Comparison of ENCODE assay signal across 8 mouse cellular contexts in genomic region chr11:69672211-69672706, GRCm38 (mm10). TPM values are rescaled to one million over a fixed set of nuclear protein-coding genes. Genes with fewer than 3 reads are reported as not detected.
A peak's percentile ranks its signal among the peaks of the same experiment; 100 is the strongest.
DNase-seq lines count a peak whose midpoint lies in the region; ATAC-seq and TF ChIP-seq lines count a peak whose summit lies in the region.

Gene Eif4a1 (minus strand): TSS chr11:69672423.

- WGBS in forebrain, embryonic 10.5 days: under 1% methylated on average over 36 of the region's 36 CpGs
- WGBS in heart, embryonic 15.5 days: under 1% methylated on average over 36 of the region's 36 CpGs
- WGBS in liver, embryonic 14.5 days (ENCODE audit: insufficient replicate concordance): under 1% methylated on average over 36 of the region's 36 CpGs
- 0% methylated on average over 36 of the region's 36 CpGs for WGBS in neural tube, embryonic 11.5 days
- 1% methylated on average over 36 of the region's 36 CpGs for WGBS in stomach, postnatal 0 days

- H3K9me3 ChIP-seq in forebrain, embryonic 10.5 days: no peaks in the 10 kb centered on the region
- no peaks in the 10 kb centered on the region for H3K9me3 ChIP-seq in heart, embryonic 15.5 days (replicated peaks)
- H3K9me3 ChIP-seq in liver, embryonic 14.5 days (ENCODE audit: control insufficient read depth, low read length): no peaks in the 10 kb centered on the region
- H3K9me3 ChIP-seq in neural tube, embryonic 11.5 days (ENCODE audit: control insufficient read depth, low read length): no peaks in the 10 kb centered on the region
- no peaks in the 10 kb centered on the region for H3K9me3 ChIP-seq in stomach, postnatal 0 days (ENCODE audit: control insufficient read depth, low read length)

- H3K27ac ChIP-seq in forebrain, embryonic 10.5 days: peak within 1 kb of the TSS; percentile 99
- H3K27ac ChIP-seq in heart, embryonic 15.5 days: peak within 1 kb of the TSS; percentile 95
- peak within 1 kb of the TSS; percentile 97 for H3K27ac ChIP-seq in liver, embryonic 14.5 days
- H3K27ac ChIP-seq in neural tube, embryonic 11.5 days (ENCODE audit: low read depth, low read length): peak within 1 kb of the TSS; percentile 96
- H3K27ac ChIP-seq in stomach, postnatal 0 days (replicated peaks): peak within 1 kb of the TSS; percentile 99

- peak; percentile 98 for DNase-seq in CD8-positive naive resting alpha-beta T cell, adult 2 months (ENCODE audit: low read depth in 2 of 2, low spot score in 2 of 2)
- peak; percentile 100 for DNase-seq in c-Kit-positive CD71-negative TER-119-negative erythroid progenitor cells, embryonic 14.5 days (ENCODE audit: low read depth)
- peak; percentile 100 for DNase-seq in forebrain, embryonic 10.5 days (ENCODE audit: extremely low spot score, low spot score)
- peak; percentile 100 for DNase-seq in kidney, postnatal 25 days
- peak; percentile 100 for DNase-seq in liver, embryonic 14.5 days (ENCODE audit: low read depth in 3 of 3, low spot score in 3 of 3)
- DNase-seq in neural tube, embryonic 11.5 days (ENCODE audit: low spot score): peak; percentile 100
- peak; percentile 100 for DNase-seq in stomach, postnatal 0 days (ENCODE audit: low spot score)

- TF ChIP-seq CTCF in liver, embryonic 14.5 days (IDR thresholded peaks at IDR 0.05; ENCODE audit: low read depth): 0 out of 2 replicates have a peak, but pooled peaks have one; percentile 27
- TF ChIP-seq CTCF in stomach, postnatal 0 days (IDR thresholded peaks at IDR 0.05; ENCODE audit: low read depth): no peak

- H3K9ac ChIP-seq in heart, embryonic 15.5 days: peak within 1 kb of the TSS; percentile 99
- H3K9ac ChIP-seq in liver, embryonic 14.5 days (replicated peaks): peak within 1 kb of the TSS; percentile 99
- H3K9ac ChIP-seq in neural tube, embryonic 11.5 days (ENCODE audit: low read length): peak within 1 kb of the TSS; percentile 99
- peak within 1 kb of the TSS; percentile 100 for H3K9ac ChIP-seq in stomach, postnatal 0 days (ENCODE audit: low read length)

- no peak for TF ChIP-seq EP300 in liver, embryonic 14.5 days (IDR thresholded peaks at IDR 0.05; ENCODE audit: low read depth)
- TF ChIP-seq EP300 in stomach, postnatal 0 days (optimal IDR thresholded peaks at IDR 0.05): peak; percentile 48

- peaks cover 91% of the 10 kb centered on the region for H3K36me3 ChIP-seq in forebrain, embryonic 10.5 days (replicated peaks)
- H3K36me3 ChIP-seq in heart, embryonic 15.5 days: peaks cover 75% of the 10 kb centered on the region
- peaks cover 63% of the 10 kb centered on the region for H3K36me3 ChIP-seq in liver, embryonic 14.5 days (replicated peaks; ENCODE audit: control insufficient read depth, insufficient read depth, low read depth)
- peaks cover 29% of the 10 kb centered on the region for H3K36me3 ChIP-seq in neural tube, embryonic 11.5 days (ENCODE audit: control insufficient read depth, insufficient read depth, low read length)
- peaks cover 28% of the 10 kb centered on the region for H3K36me3 ChIP-seq in stomach, postnatal 0 days (ENCODE audit: control insufficient read depth, insufficient read depth, low read length)

- H3K4me2 ChIP-seq in heart, embryonic 15.5 days: peak within 1 kb of the TSS; percentile 74
- peak within 1 kb of the TSS; percentile 97 for H3K4me2 ChIP-seq in liver, embryonic 14.5 days (ENCODE audit: low read depth)
- H3K4me2 ChIP-seq in neural tube, embryonic 11.5 days (ENCODE audit: low read depth): peak within 1 kb of the TSS; percentile 86
- H3K4me2 ChIP-seq in stomach, postnatal 0 days (replicated peaks; ENCODE audit: low read depth): peak within 1 kb of the TSS; percentile 88

- H3K27me3 ChIP-seq in forebrain, embryonic 10.5 days (ENCODE audit: poor library complexity, severe bottlenecking): no peaks in the 10 kb centered on the region
- no peaks in the 10 kb centered on the region for H3K27me3 ChIP-seq in heart, embryonic 15.5 days
- no peaks in the 10 kb centered on the region for H3K27me3 ChIP-seq in liver, embryonic 14.5 days (ENCODE audit: control insufficient read depth, insufficient read depth, low read length)
- no peaks in the 10 kb centered on the region for H3K27me3 ChIP-seq in neural tube, embryonic 11.5 days (ENCODE audit: control insufficient read depth, insufficient read depth, low read length)
- no peaks in the 10 kb centered on the region for H3K27me3 ChIP-seq in stomach, postnatal 0 days (ENCODE audit: control insufficient read depth, insufficient read depth, low read length)

- H3K4me3 ChIP-seq in forebrain, embryonic 10.5 days: peak within 1 kb of the TSS; percentile 100
- peak within 1 kb of the TSS; percentile 84 for H3K4me3 ChIP-seq in heart, embryonic 15.5 days
- peak within 1 kb of the TSS; percentile 77 to 94 for H3K4me3 ChIP-seq in liver, embryonic 14.5 days (ENCODE audit: insufficient read depth in 1 of 2, low read depth in 2 of 2, low read length in 2 of 2)
- peak within 1 kb of the TSS; percentile 97 for H3K4me3 ChIP-seq in neural tube, embryonic 11.5 days (ENCODE audit: low read depth, low read length)
- H3K4me3 ChIP-seq in stomach, postnatal 0 days (ENCODE audit: low read depth, low read length): peak within 1 kb of the TSS; percentile 99

- peak; percentile 95 for ATAC-seq in heart, embryonic 15.5 days (replicated peaks; ENCODE audit: insufficient number of reproducible peaks, insufficient read depth, low FRiP score, low read depth)
- ATAC-seq in liver, embryonic 14.5 days (ENCODE audit: insufficient read depth): peak; percentile 95
- peak; percentile 96 for ATAC-seq in neural tube, embryonic 11.5 days (ENCODE audit: insufficient read depth, low FRiP score, low TSS enrichment)
- peak; percentile 96 for ATAC-seq in stomach, postnatal 0 days (ENCODE audit: low FRiP score, low TSS enrichment)

- peaks cover 40% of the 10 kb centered on the region for H3K4me1 ChIP-seq in forebrain, embryonic 10.5 days
- peaks cover 23% of the 10 kb centered on the region for H3K4me1 ChIP-seq in heart, embryonic 15.5 days (replicated peaks)
- peaks cover 13 to 17% of the 10 kb centered on the region in 2 experiments for H3K4me1 ChIP-seq in liver, embryonic 14.5 days (replicated peaks; ENCODE audit: control insufficient read depth in 2 of 2, insufficient read depth in 2 of 2, low read length in 1 of 2)
- H3K4me1 ChIP-seq in neural tube, embryonic 11.5 days (ENCODE audit: control insufficient read depth, insufficient read depth, low read length): peaks cover 16% of the 10 kb centered on the region
- H3K4me1 ChIP-seq in stomach, postnatal 0 days (replicated peaks; ENCODE audit: control insufficient read depth, insufficient read depth): no peaks in the 10 kb centered on the region; the same call in 1 of the 2 replicates

RNA-seq across cellular contexts. Expression of gene Eif4a1, which starts in this region (rescaled TPM):
- polyA plus RNA-seq in forebrain, embryonic 10.5 days (2016; fragmentation: Nextera tagmentation; extraction: Ambion mirVana): 725 and 747 TPM in 2 replicates
- 310 and 340 TPM in 2 replicates for polyA plus RNA-seq in heart, embryonic 15.5 days (2015; fragmentation: Nextera tagmentation; extraction: Ambion mirVana)
- polyA plus RNA-seq in liver, embryonic 14.5 days (2012; rRNA removed): 312 and 420 TPM in 2 replicates
- polyA plus RNA-seq in liver, embryonic 14.5 days (2014; fragmentation: Nextera tagmentation; extraction: Ambion mirVana): 316 TPM in 2 replicates
- polyA plus RNA-seq in neural tube, embryonic 11.5 days (2014; fragmentation: Nextera tagmentation; extraction: Ambion mirVana): 781 and 824 TPM in 2 replicates
- 339 and 351 TPM in 2 replicates for polyA plus RNA-seq in stomach, postnatal 0 days (2015; fragmentation: Nextera tagmentation; extraction: Ambion mirVana)

Comparison
In these comparisons a context has a peak if more than half of its experiments do, and no peak if none do; other contexts are left out.
1. Peak in every context shown above with its lines: DNase-seq, ATAC-seq, H3K4me3 ChIP-seq and H3K27ac ChIP-seq.